Mouse (Mus musculus) bone marrow macrophage, adult 2 months (primary cell): ENCODE results near the gene Pard3.

Source experiments
- CTCF ChIP-seq: IDR thresholded peaks from 2 replicates; pipeline ENCODE4 v1.5.1; 2012; ENCODE audit warnings: low read depth, mild to moderate bottlenecking, low read length, moderate library complexity
- POLR2A ChIP-seq: IDR thresholded peaks from 2 replicates; pipeline ENCODE4 v1.6.1; 2012; ENCODE audit warnings: mild to moderate bottlenecking, low read depth, low read length, borderline replicate concordance

GRCm38 (mm10) chr8:127516043-127516442 lies 452.4 kb downstream of the Pard3 start:
- TF ChIP-seq CTCF (no peak), POLR2A (no peak)
